Mouse (Mus musculus): ENCODE results near the gene Kcnj9. TPM values are rescaled to one million over a fixed set of nuclear protein-coding genes. Genes with fewer than 3 reads are reported as not detected.
A peak's percentile ranks its signal among the peaks of the same experiment; 100 is the strongest.

Kcnj9 gene
- polyA plus RNA-seq, 1 experiment from 2014 or later, result 4.2 TPM

GRCm38 (mm10) chr1:172318424-172319035 lies 10.6 kb downstream of the Kcnj9 start:
- 79% methylated on average over 19 of the region's 19 CpGs for WGBS
- Histone ChIP-seq H3K27ac (ENCODE audit: low read length) (peak overlapping the region; percentile 58), H3K9ac (replicated peaks; ENCODE audit: low read depth, low read length) (0 out of 2 replicates have a peak overlapping the region, but pooled peaks have one; percentile 9), H3K4me2 (ENCODE audit: low read length) (no peak overlapping the region), H3K36me3 (ENCODE audit: control insufficient read depth, insufficient read depth) (0 out of 2 replicates have a peak, but pooled peaks cover 2% of the 10 kb centered on the region), H3K4me3 (replicated peaks; ENCODE audit: low read length) (no peak overlapping the region), H3K9me3 (ENCODE audit: control insufficient read depth, low read length) (no peaks in the 10 kb centered on the region), H3K27me3 (replicated peaks; ENCODE audit: control insufficient read depth, insufficient read depth, low read length) (no peaks in the 10 kb centered on the region), H3K4me1 (replicated peaks; ENCODE audit: control insufficient read depth, insufficient read depth, low read length) (peaks cover 51% of the 10 kb centered on the region)
- no peak for ATAC-seq

GRCm38 (mm10) chr1:172317946-172318345 lies 11.2 kb downstream of the Kcnj9 start:
- Histone ChIP-seq H3K36me3 (ENCODE audit: control insufficient read depth, insufficient read depth) (0 out of 2 replicates have a peak, but pooled peaks cover 2% of the 10 kb centered on the region), H3K9ac (replicated peaks; ENCODE audit: low read depth, low read length) (no peak overlapping the region), H3K4me2 (ENCODE audit: low read length) (no peak overlapping the region), H3K4me1 (replicated peaks; ENCODE audit: control insufficient read depth, insufficient read depth, low read length) (peaks cover 54% of the 10 kb centered on the region), H3K27ac (ENCODE audit: low read length) (no peak overlapping the region), H3K27me3 (replicated peaks; ENCODE audit: control insufficient read depth, insufficient read depth, low read length) (no peaks in the 10 kb centered on the region), H3K4me3 (replicated peaks; ENCODE audit: low read length) (no peak overlapping the region), H3K9me3 (ENCODE audit: control insufficient read depth, low read length) (no peaks in the 10 kb centered on the region)
- WGBS, result 58% methylated on average over 15 of the region's 15 CpGs
- ATAC-seq, result no peak

- ATAC-seq, result no peak
- 59% methylated on average over 18 of the region's 18 CpGs for WGBS
- Histone ChIP-seq H3K4me3 (replicated peaks; ENCODE audit: low read length) (no peak overlapping the region), H3K4me2 (ENCODE audit: low read length) (no peak overlapping the region), H3K27me3 (replicated peaks; ENCODE audit: control insufficient read depth, insufficient read depth, low read length) (no peaks in the 10 kb centered on the region), H3K27ac (ENCODE audit: low read length) (no peak overlapping the region), H3K4me1 (replicated peaks; ENCODE audit: control insufficient read depth, insufficient read depth, low read length) (peaks cover 57% of the 10 kb centered on the region), H3K9me3 (ENCODE audit: control insufficient read depth, low read length) (no peaks in the 10 kb centered on the region), H3K9ac (replicated peaks; ENCODE audit: low read depth, low read length) (no peak overlapping the region; the same call in 1 of the 2 replicates), H3K36me3 (ENCODE audit: control insufficient read depth, insufficient read depth) (0 out of 2 replicates have a peak, but pooled peaks cover 2% of the 10 kb centered on the region)
Measured at GRCm38 (mm10) chr1:172317431-172317830, 11.7 kb downstream of the Kcnj9 start.

DNA sequence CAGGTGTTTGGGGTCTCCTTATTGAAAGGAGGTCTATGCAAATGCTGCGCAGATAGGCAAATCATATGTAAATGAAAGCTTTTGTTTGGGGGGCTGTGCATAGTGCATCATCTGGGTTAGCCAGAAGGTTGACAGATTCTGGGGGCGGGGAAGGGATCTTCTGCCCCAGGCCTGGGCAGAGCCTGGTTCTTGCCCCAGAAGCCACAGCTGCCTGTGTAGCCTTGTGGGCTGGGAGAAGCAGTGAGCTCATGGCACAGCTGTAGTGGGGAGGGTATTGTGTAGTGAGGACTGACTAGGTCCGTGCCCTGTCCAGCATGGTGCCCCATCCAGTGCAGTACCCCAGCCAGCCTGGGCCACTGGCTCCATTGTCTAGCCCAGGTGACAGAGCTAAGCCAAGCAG lies 14.2 kb downstream of the Kcnj9 start:
- Histone ChIP-seq H3K4me1 (replicated peaks; ENCODE audit: control insufficient read depth, insufficient read depth, low read length) (peaks cover 69% of the 10 kb centered on the region), H3K27me3 (replicated peaks; ENCODE audit: control insufficient read depth, insufficient read depth, low read length) (no peaks in the 10 kb centered on the region), H3K27ac (ENCODE audit: low read length) (peak overlapping the region; percentile 88), H3K4me3 (replicated peaks; ENCODE audit: low read length) (peak overlapping the region; percentile 19; the same call in 1 of the 2 replicates), H3K36me3 (ENCODE audit: control insufficient read depth, insufficient read depth) (0 out of 2 replicates have a peak, but pooled peaks cover 2% of the 10 kb centered on the region), H3K9me3 (ENCODE audit: control insufficient read depth, low read length) (no peaks in the 10 kb centered on the region), H3K9ac (replicated peaks; ENCODE audit: low read depth, low read length) (peak overlapping the region; percentile 38; the same call in 1 of the 2 replicates), H3K4me2 (ENCODE audit: low read length) (peak overlapping the region; percentile 70)
- WGBS, result 9% methylated on average over 3 of the region's 3 CpGs
- peak; percentile 14 for ATAC-seq

- H3K9ac ChIP-seq (replicated peaks; ENCODE audit: low read depth, low read length), result peak overlapping the region; percentile 79
- H3K4me2 ChIP-seq (ENCODE audit: low read length), result peak overlapping the region; percentile 70
- H3K4me3 ChIP-seq (replicated peaks; ENCODE audit: low read length), result peak overlapping the region; percentile 64
- WGBS, result 64% methylated on average over 10 of the region's 10 CpGs
- peaks cover 65% of the 10 kb centered on the region for H3K4me1 ChIP-seq (replicated peaks; ENCODE audit: control insufficient read depth, insufficient read depth, low read length)
- no peaks in the 10 kb centered on the region for H3K9me3 ChIP-seq (ENCODE audit: control insufficient read depth, low read length)
- H3K36me3 ChIP-seq (ENCODE audit: control insufficient read depth, insufficient read depth), result no peaks in the 10 kb centered on the region
- ATAC-seq, result no peak
- no peaks in the 10 kb centered on the region for H3K27me3 ChIP-seq (replicated peaks; ENCODE audit: control insufficient read depth, insufficient read depth, low read length)
- peak overlapping the region; percentile 88 for H3K27ac ChIP-seq (ENCODE audit: low read length)
Measured at GRCm38 (mm10) chr1:172313613-172314411, 15.3 kb downstream of the Kcnj9 start.

DNA sequence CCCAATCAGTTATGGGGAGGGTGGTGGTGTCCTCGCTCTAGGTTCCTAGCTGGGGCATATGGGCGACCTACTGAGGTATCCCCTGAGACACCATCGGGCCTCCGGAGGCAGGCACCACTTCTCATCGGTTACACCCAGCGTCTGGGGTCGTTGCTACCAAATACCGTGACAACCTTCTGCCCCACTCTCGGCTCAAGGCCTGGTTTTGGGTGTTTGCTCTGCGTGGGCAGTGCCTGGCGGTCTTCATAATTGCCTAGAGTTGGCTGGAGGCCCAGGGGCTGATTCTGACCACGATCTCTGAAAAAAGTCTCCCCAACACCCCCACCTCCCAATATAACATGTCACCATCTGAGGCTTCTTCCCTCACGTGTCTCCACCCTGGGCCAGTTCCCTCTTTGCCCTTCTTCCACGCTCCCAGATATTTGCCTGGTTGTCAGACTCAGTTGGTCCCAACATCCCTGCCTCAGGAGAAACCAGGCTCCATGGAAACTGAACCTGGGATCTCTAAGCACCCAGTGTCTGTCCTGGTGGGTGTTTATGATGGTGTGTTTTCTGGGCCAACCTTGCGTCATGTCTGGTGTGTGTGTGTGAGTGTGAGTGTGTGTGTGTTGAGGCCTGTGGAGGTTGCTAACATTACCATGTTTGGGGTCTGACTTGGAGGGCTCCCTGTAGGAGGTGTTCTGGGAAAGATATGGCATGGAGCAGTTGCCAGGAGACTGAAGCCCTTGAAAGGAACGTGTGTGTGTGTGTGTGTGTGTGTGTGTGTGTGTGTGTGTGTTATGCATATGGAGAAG lies 16.2 kb downstream of the Kcnj9 start:
- H3K9ac ChIP-seq (replicated peaks; ENCODE audit: low read depth, low read length), result peak overlapping the region; percentile 79
- H3K27me3 ChIP-seq (replicated peaks; ENCODE audit: control insufficient read depth, insufficient read depth, low read length), result no peaks in the 10 kb centered on the region
- WGBS, result 4% methylated on average over 16 of the region's 16 CpGs
- no peaks in the 10 kb centered on the region for H3K9me3 ChIP-seq (ENCODE audit: control insufficient read depth, low read length)
- peak overlapping the region; percentile 64 for H3K4me3 ChIP-seq (replicated peaks; ENCODE audit: low read length)
- H3K4me2 ChIP-seq (ENCODE audit: low read length), result peak overlapping the region; percentile 70
- no peak for ATAC-seq
- peaks cover 58% of the 10 kb centered on the region for H3K4me1 ChIP-seq (replicated peaks; ENCODE audit: control insufficient read depth, insufficient read depth, low read length)
- H3K36me3 ChIP-seq (ENCODE audit: control insufficient read depth, insufficient read depth), result no peaks in the 10 kb centered on the region
- no peak overlapping the region; the same call in 1 of the 2 replicates for H3K27ac ChIP-seq (ENCODE audit: low read length)

DNA sequence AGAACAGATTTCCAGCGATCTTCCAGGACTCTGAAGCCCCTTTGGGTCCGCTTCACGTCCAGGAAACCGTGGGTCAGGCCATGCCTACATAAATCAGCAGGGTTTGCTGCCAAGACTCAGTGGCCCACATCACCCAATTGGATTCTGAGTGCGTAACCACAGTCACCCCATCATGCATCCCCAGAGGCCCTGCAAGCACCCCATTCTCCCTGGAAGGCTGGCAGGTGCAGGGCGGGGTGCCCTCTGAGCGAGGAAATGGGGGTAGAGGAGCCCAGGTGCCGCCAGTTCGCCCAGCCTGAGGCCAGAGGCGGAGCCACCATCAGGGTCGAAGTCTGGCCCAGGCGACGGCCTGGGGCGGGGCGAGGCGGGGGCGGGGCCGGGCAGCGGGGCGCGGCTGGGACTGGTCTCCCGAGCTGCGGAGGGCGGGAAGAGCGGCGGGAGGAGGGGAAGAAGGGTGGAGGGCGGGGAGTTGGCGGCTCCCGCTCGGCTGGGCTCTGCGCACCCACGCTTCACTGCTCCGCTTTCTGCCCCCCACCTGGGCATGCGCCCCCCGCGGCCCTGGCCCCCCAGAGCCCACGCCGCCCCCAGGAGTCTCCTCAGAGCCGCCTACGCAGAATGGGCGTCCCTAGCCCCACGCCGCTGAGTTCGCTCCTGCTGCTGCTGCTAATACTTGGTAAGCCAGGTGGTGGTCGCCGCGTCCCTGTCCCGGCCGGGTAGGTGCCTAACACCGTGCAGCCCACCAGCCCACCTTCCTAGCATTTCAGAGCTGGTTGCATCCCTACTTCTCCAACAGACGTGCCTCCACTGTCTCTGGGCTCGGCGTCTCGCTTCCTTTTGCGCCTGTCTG lies 17.0 kb downstream of the Kcnj9 start:
- peak overlapping the region; percentile 70 for H3K4me2 ChIP-seq (ENCODE audit: low read length)
- WGBS, result under 1% methylated on average over 38 of the region's 55 CpGs
- H3K4me3 ChIP-seq (replicated peaks; ENCODE audit: low read length), result peak overlapping the region; percentile 64
- H3K9ac ChIP-seq (replicated peaks; ENCODE audit: low read depth, low read length), result peak overlapping the region; percentile 79
- peaks cover 50% of the 10 kb centered on the region for H3K4me1 ChIP-seq (replicated peaks; ENCODE audit: control insufficient read depth, insufficient read depth, low read length)
- no peaks in the 10 kb centered on the region for H3K27me3 ChIP-seq (replicated peaks; ENCODE audit: control insufficient read depth, insufficient read depth, low read length)
- H3K27ac ChIP-seq (ENCODE audit: low read length), result peak overlapping the region; percentile 74
- H3K36me3 ChIP-seq (ENCODE audit: control insufficient read depth, insufficient read depth), result no peaks in the 10 kb centered on the region
- peak; percentile 66 for ATAC-seq
- H3K9me3 ChIP-seq (ENCODE audit: control insufficient read depth, low read length), result no peaks in the 10 kb centered on the region

GRCm38 (mm10) chr1:172311248-172311906 lies 17.7 kb downstream of the Kcnj9 start:
- peak; percentile 11; the same call in 1 of the 2 replicates for ATAC-seq
- peaks cover 52% of the 10 kb centered on the region for H3K4me1 ChIP-seq (replicated peaks; ENCODE audit: control insufficient read depth, insufficient read depth, low read length)
- H3K36me3 ChIP-seq (ENCODE audit: control insufficient read depth, insufficient read depth), result no peaks in the 10 kb centered on the region
- peak overlapping the region; percentile 79 for H3K9ac ChIP-seq (replicated peaks; ENCODE audit: low read depth, low read length)
- no peaks in the 10 kb centered on the region for H3K27me3 ChIP-seq (replicated peaks; ENCODE audit: control insufficient read depth, insufficient read depth, low read length)
- peak overlapping the region; percentile 70 for H3K4me2 ChIP-seq (ENCODE audit: low read length)
- no peaks in the 10 kb centered on the region for H3K9me3 ChIP-seq (ENCODE audit: control insufficient read depth, low read length)
- 10% methylated on average over 23 of the region's 23 CpGs for WGBS
- H3K4me3 ChIP-seq (replicated peaks; ENCODE audit: low read length), result peak overlapping the region; percentile 64
- H3K27ac ChIP-seq (ENCODE audit: low read length), result peak overlapping the region; percentile 74

Measured in forebrain, embryonic 16.5 days (tissue).